Mouse (Mus musculus): ENCODE data around the gene Polr3g. TPM values are rescaled to one million over a fixed set of nuclear protein-coding genes. Genes with fewer than 3 reads are reported as not detected.

Polr3g gene
- total and polyA plus RNA-seq, 3 experiments: 26.2 to 79.4 (median 36.8) TPM

DNA sequence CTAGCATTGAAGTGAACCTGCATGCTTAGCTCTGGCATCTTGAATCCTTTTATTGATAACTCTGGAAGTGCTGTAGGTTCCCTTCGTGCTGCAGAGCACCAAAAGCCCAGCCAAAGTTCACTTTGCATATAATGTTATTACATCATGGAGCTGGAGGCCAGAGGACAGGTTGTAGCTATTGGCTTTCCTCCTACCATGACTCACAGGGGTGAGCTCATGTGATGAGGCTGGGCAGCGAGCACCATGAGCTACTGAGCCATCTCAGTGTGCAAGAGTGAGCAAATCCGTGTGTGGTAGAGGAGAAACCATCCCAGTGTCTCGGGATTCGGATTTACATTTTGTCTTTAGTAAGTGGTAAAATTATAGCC, 46.5 kb downstream of the Polr3g start:
- no peak overlapping the region for H3K4me3 ChIP-seq (ENCODE audit: control insufficient read depth in 1 of 2, insufficient read depth in 1 of 2, low read depth in 2 of 2, low read length in 2 of 2)
- 0 out of 2 replicates have a peak, but pooled peaks cover 2% of the 10 kb centered on the region for H3K79me2 ChIP-seq (ENCODE audit: control insufficient read depth, insufficient read depth, low read length, poor library complexity)
- no peak overlapping the region for H3K9ac ChIP-seq (ENCODE audit: control insufficient read depth, low read depth, low read length, poor library complexity, severe bottlenecking)
- peaks cover 0 to 3% of the 10 kb centered on the region in 2 experiments; a peak in 2 of 4 replicates for H3K36me3 ChIP-seq (ENCODE audit: control insufficient read depth in 1 of 2, insufficient read depth in 2 of 2, low read length in 2 of 2)
- H3K9me3 ChIP-seq (replicated peaks; ENCODE audit: insufficient read depth, low read length): no peaks in the 10 kb centered on the region
- H3K27me3 ChIP-seq (ENCODE audit: control insufficient read depth in 1 of 2, insufficient read depth in 2 of 2, low read length in 2 of 2): no peaks in the 10 kb centered on the region
- DNase-seq (ENCODE audit: low read depth, low spot score): no peak
- H3K4me1 ChIP-seq (ENCODE audit: control insufficient read depth in 1 of 2, insufficient read depth in 2 of 2, low read length in 2 of 2): peaks cover 0 to under 1% of the 10 kb centered on the region in 2 experiments; a peak in 1 of 4 replicates
- TF ChIP-seq NELFE (IDR thresholded peaks at IDR 0.05; ENCODE audit: low read depth, low read length): no peak
- no peak overlapping the region for H3K27ac ChIP-seq (ENCODE audit: control insufficient read depth, low read depth, low read length)

DNA sequence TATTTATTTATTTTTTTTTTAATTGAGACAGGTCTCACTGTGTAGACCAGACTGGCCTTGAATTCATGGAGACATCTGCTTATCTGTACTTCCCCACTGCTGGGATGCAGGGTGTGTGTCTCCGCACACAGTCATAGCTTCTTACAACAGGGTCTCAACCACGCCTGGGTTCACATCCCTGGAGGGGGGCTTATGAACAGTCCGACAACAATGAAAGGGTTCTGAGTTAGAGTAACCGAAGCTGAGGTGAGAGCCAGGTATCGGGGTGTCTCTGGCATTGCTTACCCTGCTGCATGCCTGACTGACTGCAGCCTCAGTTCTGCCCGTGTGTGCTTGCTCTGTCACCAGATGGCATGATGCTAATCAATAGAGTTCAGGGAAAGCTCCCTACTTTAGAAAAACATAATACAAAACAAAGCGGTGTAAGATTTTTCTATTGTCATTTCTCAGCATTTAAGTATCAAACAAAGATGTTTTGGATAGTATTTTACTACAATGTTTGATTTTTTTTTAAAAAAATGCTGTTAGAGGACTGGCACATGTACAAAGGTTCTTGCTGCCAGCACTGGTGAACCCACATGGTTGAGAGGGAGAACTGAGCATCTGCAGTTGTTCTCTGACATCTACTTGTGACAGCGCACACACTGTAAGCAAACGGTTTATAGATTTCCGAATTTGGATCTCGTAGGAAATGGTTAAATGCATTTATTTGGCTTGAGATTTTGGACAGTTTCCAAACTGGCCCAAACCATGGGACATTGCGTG, 47.1 kb downstream of the Polr3g start:
- Histone ChIP-seq H3K9me3 (replicated peaks; ENCODE audit: insufficient read depth, low read length) (no peaks in the 10 kb centered on the region), H3K27me3 (ENCODE audit: control insufficient read depth in 1 of 2, insufficient read depth in 2 of 2, low read length in 2 of 2) (no peaks in the 10 kb centered on the region), H3K36me3 (ENCODE audit: control insufficient read depth in 1 of 2, insufficient read depth in 2 of 2, low read length in 2 of 2) (peaks cover 3% of the 10 kb centered on the region in 2 experiments; a peak in 3 of 4 replicates), H3K27ac (ENCODE audit: control insufficient read depth, low read depth, low read length) (no peak overlapping the region), H3K4me3 (ENCODE audit: control insufficient read depth in 1 of 2, insufficient read depth in 1 of 2, low read depth in 2 of 2, low read length in 2 of 2) (no peak overlapping the region), H3K9ac (ENCODE audit: control insufficient read depth, low read depth, low read length, poor library complexity, severe bottlenecking) (no peak overlapping the region), H3K4me1 (ENCODE audit: control insufficient read depth in 1 of 2, insufficient read depth in 2 of 2, low read length in 2 of 2) (peaks cover 0 to 2% of the 10 kb centered on the region in 2 experiments; a peak in 1 of 4 replicates), H3K79me2 (ENCODE audit: control insufficient read depth, insufficient read depth, low read length, poor library complexity) (0 out of 2 replicates have a peak, but pooled peaks cover 2% of the 10 kb centered on the region)
- TF ChIP-seq GATA1 (IDR thresholded peaks at IDR 0.05; ENCODE audit: low read depth, low read length): no peak
- no peak for TF ChIP-seq TCF12 (IDR thresholded peaks at IDR 0.05; ENCODE audit: low read depth, low read length)
- TF ChIP-seq CTCF (IDR thresholded peaks at IDR 0.05 in 2 of 3, conservative IDR thresholded peaks at IDR 0.05 in 1 of 3; ENCODE audit: control insufficient read depth in 1 of 3, insufficient read depth in 1 of 3, low read depth in 2 of 3, low read length in 3 of 3, poor library complexity in 1 of 3, severe bottlenecking in 1 of 3): no peak
- no peak for TF ChIP-seq TAL1 (IDR thresholded peaks at IDR 0.05; ENCODE audit: low read length)
- TF ChIP-seq CHD1 (IDR thresholded peaks at IDR 0.05; ENCODE audit: low read depth, low read length): no peak
- TF ChIP-seq SIN3A (IDR thresholded peaks at IDR 0.05; ENCODE audit: low read length): no peak
- TF ChIP-seq ZNF384 (IDR thresholded peaks at IDR 0.05; ENCODE audit: low read depth, low read length): no peak
- no peak for TF ChIP-seq MXI1 (IDR thresholded peaks at IDR 0.05; ENCODE audit: low read depth, low read length)
- no peak for TF ChIP-seq MAFK (IDR thresholded peaks at IDR 0.05; ENCODE audit: borderline replicate concordance, low read depth, low read length)
- no peak for TF ChIP-seq MYB (IDR thresholded peaks at IDR 0.05; ENCODE audit: low read depth, low read length)
- TF ChIP-seq ZMIZ1 (IDR thresholded peaks at IDR 0.05; ENCODE audit: low read depth, low read length): no peak
- TF ChIP-seq POLR2AphosphoS5 (IDR thresholded peaks at IDR 0.05; ENCODE audit: borderline replicate concordance, low read depth, low read length): no peak
- no peak for TF ChIP-seq POLR2A (IDR thresholded peaks at IDR 0.05; ENCODE audit: control insufficient read depth in 1 of 2, insufficient read depth in 1 of 2, low read depth in 1 of 2, low read length in 2 of 2, poor library complexity in 1 of 2)
- TF ChIP-seq TBP (IDR thresholded peaks at IDR 0.05; ENCODE audit: low read depth, low read length): no peak
- TF ChIP-seq ELF1 (IDR thresholded peaks at IDR 0.05; ENCODE audit: low read depth, low read length): no peak
- TF ChIP-seq MAZ (IDR thresholded peaks at IDR 0.05; ENCODE audit: low read depth, low read length): no peak
- no peak for TF ChIP-seq USF2 (IDR thresholded peaks at IDR 0.05; ENCODE audit: borderline replicate concordance in 1 of 2, insufficient read depth in 1 of 2, low read depth in 1 of 2, low read length in 2 of 2)
- DNase-seq (ENCODE audit: low read depth, low spot score): no peak
